Mouse (Mus musculus) kidney, postnatal 10 days (tissue): ENCODE results near the gene Cnn1.

ENCODE experiments used
- DNase-seq: peaks from one replicate; pipeline ENCODE4 v3.0.0; 2021; ENCODE audit warnings: mixed read lengths

Cnn1 gene

DNA sequence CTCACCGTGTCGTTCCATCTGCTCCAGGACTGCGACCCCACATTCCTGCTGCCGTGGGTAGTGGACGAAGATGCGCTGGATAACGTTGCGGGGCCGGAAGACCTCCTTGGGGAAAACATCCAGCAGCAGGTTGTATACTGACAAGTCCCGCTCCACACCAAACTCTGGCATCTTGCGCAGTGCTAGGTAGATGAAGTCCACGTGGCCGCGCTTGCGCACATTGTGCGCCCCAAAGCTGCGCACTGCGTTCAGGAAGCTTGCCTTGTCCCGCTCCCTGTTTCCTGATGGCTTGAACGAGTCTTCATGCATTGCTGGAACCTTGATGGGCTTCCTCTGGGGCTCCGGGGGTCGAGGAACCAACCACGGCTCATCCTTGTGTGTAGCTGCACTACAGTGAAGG, 22.8 kb upstream of the Cnn1 start:
- DNase-seq, result no peak

DNA sequence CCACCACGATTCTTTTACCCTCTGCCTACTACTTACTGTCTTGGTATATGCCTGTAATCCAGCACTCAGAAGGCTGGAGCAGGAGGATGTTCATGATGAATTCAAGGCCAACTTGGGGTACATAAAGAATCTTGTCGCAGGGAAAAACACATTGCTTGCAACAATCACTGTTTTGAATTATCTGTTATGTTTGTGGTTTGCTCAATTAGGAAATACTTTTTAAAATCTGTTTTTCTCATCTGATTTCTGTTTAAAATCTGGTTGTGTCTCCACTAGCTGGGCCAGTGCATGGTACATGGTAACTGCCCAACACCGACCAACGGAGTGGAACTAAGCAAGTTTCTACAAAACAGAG, 14.4 kb upstream of the Cnn1 start:
- DNase-seq, result no peak

DNA sequence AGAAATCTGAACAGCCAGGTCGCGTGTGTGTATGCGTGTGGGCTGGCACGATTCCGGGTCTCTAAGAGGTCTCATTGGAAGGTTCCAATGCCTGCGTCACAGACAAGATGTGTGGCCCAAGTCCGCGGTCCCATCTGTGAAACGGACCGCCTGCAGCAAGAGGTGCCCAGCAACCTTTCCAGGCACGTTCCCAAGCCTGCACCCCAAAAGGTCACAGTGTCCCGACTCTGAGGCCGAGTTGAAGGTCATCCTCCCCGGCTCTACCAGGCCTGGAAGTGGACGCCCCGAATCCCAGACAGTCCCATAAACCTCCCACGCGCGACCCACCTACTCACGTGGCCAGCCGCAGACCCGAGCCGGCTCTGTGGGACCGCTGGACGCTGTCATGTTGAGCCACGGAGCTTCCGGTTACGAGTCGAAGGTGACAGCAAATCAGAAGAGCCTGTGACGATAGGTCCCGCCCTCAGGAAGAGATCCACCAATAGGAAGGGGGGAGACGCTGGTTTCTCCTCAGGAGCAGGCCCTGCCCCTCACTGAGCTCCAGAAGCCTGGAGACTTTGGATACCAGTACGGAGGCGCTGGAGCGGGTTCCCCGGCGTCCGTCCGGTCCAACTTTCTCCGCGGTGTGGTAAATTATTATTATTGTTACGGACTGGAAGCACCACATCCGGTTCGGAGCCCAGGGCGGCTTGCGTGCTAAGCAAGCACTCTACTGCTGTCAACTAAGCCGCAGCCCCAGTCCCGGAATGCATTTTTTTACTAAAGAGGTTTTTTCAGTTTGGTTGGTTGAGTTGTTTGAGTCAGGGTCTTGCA, 13.8 kb upstream of the Cnn1 start, which contains the start of gene Ecsit:
TSS of gene Ecsit (minus strand) at position 417 of the 813 bp plus-strand sequence.
- DNase-seq, result peak; percentile 94

DNA sequence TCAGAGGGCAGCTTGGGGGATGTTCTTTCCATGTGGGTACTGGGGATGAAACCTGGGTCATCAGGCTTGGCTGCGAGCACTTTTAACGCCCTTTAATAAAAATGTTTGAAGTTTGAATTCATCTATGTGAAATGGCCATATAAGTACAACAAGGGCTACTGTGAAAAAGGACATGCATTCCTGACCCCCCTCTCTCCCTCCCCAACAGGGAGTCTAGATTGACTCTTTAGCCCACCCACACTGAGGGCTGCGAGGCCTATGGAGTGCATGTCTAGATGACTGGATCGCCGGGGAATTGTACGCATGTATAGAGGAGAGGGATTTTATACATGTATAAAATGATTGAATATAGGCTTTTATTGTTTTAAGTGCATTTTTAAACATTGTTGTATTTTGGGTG, 13.0 kb upstream of the Cnn1 start:
- DNase-seq, result no peak

DNA sequence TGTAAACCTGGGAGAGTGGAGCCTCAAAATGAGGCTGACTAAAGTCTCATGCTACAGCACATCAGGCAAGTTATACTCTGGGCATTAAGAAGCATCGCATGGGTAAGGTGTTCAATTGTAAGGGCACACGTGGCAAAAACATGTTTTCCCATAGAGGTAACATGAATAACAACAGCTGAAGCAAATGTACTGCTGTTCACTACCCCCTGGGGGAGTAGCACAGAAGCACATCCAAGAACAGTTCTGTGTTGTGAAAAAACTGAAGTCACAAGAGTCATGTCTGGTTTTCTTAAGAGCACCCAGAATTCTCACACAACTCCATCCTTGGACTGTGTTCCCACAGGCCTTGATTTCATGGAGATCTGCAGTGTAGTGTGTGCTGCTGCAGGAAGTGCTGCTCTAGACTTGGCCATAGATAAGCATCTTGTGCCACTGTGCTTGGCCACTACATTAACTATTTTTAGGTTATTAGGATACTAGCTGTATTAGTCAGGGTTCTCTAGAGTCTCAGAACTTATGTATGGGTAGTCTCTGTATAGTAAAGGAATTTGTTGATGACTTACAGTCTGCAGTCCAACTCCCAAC, 11.9 kb upstream of the Cnn1 start:
- no peak for DNase-seq

DNA sequence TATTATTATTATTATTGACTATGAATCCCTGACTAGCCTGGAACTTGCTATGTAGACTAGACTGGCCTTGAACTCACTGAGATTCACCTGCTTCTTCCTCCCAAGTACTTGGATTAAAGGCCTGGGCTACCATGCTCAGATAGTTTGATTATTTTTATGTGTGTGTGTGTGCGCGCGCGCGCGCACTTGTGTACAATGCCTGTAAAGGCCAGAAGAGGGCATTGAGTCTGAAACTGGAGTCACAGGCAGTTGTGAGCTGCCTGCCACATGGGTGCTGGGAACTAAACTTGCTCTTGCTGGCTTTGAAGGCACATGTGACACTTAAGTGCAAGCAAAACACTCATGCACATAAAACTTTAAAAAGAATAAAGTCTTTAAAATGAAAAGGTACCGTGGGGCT, 9.7 kb upstream of the Cnn1 start:
- no peak for DNase-seq

DNA sequence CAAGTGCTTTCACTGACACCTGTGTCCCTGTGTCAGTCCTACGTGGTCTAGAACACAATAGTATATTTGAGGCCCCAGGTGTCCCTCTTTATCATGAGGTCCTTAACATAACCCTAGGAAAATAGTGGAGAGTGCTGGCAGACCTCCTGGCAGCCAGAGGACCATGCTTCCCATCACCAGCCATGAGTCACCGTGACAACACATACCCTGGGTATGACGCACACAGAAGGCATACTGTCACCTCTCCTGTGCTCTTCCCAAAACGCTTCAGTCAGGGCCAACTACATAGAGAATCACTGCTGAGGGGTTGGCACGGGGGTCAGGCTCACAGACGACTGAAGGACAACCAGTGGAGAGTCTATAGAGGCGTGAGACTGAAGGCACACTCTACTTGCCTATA, 9.0 kb upstream of the Cnn1 start:
- no peak for DNase-seq

DNA sequence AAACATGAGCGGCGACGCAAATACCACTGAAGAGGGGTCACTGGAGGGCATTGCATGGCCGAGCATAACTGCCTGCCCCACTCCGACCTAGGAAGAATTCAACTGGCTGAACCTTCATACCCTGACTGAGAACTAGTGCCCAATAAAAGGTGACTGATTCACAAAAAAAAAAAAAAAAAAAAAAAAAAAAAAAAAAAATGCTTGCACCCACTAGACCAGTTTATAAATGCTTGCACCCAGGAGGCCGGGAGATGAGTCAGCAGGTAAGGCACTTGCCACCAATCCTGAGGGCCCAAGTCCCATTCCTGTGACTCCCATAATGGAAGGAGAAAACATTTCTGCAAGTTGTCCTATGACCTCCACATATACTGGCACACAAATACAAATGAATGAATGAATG, 6.3 kb upstream of the Cnn1 start:
- DNase-seq, result no peak

DNA sequence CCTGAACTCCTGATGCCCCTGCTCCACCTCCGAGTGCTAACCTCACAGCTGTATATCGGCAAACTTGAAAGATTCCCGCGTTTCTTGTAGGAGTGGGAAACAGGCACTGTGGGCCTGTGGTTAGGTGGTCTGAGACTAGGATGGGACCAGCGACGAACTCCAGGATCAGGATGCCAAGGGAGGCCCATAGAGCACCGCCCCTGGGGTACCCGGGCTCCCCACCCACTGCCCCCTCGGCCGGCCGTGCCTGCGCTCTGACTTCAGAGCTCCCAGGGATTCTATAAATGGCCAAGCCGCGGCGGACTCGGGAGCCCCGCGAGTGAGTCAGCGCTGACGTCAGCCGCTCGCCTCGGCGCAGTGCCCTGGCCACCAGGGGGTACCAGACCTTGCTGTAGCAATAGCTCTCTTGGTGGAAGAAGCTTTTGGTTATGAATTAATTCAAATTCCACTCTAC, 3.1 kb upstream of the Cnn1 start:
- peak; percentile 92 for DNase-seq

DNA sequence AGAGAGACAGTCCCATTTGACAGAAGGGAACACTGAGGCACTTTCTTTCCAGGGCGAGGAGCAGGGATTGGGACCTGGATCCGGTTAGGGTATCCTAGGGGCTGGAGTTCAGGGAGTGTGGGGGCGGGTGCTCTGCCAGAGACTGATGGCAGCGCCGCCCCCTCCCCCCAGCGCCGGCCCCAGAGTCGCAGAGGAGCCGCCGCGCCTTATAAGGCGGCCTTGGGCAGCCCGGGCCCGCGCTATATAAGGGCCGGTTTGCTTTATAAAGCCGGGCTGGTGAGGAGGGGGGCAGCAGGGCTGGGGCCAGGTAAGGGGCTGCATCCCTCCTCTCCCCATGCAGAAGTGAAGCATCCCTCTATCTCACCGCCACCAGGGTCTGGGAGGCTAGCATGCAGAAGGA, 906 bp downstream of the Cnn1 start:
- no peak for DNase-seq

DNA sequence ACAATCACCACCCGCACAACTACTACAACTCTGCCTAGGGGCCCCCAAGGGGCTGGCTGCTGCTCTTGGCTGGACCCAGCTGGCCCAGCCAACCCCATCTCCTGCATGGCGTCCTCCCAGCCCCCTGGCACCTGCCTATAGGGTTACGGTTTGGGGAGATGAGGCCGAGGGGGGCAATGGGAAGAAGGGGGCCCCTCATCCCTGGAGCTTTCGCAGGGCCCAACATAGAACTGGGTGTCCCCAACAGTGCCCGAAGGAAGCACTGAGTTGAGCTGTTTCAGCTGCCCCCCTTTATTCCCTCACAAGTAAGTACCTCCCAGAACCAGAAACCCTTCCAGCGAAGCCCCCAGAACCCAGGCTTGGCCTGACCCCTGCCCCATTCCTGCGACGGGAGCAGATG, 9.2 kb downstream of the Cnn1 start:
- DNase-seq, result no peak

DNA sequence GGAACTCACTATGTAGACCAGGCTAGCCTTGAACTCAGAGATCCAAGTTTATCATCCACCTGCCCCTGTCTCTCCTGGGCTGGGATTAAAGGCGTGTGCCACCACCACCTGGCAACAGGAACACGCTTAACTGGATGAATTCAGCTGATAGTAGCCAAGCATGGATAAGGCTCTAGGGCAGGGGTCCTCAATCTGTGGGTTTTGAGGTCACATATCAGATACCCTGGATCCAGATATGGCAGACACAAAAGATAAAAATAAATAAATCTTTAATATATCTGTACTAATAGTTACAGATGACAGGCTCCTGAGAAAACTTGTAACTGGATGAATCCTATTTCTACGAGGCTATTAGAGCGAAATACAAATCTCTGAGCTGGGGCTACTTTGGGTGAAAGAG, 16.6 kb downstream of the Cnn1 start:
- DNase-seq, result no peak

DNA sequence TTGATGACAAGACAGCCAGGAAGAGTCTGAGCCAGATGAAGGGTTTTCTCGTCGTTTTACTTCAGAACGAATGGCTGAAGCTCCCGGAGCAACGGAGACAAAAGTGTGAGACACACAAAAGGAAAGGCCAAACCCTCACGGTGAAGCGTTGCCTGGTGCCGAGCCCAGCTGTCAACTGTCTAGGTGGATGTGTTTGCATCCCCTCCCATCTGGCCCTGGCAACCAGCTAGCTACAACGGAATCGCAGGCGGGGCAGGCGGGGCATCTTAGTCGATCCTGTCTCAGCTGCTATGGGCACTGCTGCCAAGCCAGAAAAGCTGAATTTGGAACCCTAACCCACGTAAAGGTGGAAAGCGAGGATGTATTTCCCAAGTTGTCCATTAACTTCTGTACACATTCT, 17.1 kb downstream of the Cnn1 start:
- DNase-seq, result no peak

DNA sequence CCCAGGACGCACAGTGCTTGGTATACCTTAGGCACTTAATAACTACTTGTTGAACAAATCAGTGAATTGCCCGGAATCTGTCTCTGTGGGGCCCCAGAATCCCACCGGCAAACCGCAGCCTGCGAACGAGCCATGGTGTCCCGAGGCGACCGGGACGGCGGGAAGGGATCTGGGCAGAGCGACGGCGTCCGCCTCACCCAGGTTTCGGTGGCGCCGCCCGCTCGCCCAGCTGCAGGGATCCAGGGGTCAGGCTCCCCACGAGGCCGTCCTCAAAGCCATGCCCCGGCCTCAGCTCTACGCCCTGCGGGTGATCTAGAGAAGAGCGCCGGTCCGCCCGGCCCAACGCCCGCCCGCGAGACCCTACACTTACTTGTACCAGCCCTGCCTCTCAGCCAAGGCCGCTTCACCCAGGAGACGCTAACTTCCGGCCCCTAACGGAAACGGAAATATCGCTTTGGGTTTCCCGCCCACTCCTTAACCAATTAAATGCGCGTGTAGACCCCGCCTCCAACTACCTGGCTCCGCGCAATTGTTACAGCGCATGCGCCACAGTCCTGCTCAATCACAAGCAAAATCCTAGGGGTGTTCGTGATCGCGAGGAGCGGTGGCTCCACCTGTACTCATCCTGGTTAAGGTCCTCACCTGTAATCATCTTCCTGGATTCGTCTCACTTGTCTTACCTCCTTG, 17.9 kb downstream of the Cnn1 start, which contains the start of gene Elof1:
TSS of gene Elof1 (minus strand) at position 433 of the 687 bp plus-strand sequence.
- DNase-seq, result peak; percentile 95

DNA sequence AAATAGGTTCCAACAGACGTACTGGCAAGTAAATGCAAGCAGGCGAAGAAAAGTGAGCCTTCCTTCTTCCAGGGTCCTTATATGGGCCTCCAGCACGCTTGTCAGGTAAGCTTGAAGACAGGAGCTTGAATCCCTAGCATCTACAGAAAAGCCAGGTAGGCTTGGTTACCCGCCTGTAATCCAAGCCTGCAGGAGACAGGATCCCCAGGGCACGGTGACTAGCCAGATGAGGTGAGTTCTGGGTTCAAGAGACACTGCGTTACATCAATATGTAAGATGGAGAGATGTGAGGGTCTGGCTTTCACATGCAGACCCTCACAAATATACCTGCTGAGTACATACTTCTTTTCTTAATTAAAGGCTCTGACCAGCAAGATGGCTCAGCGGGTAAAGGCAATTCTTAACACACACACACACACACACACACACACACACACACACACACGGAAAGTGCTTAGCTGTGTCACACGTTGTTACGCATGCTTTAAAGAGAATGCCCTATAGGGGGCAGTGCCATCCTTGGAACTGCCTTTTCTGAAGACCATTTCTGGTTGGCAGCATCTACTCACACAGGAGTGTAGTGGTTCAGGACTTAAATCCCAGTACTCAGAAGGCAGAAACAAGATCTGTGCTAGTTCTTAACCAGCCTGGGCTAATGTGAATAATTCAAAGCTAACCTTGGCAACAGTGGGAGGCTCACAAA, 18.9 kb downstream of the Cnn1 start:
- peak; percentile 63 for DNase-seq

DNA sequence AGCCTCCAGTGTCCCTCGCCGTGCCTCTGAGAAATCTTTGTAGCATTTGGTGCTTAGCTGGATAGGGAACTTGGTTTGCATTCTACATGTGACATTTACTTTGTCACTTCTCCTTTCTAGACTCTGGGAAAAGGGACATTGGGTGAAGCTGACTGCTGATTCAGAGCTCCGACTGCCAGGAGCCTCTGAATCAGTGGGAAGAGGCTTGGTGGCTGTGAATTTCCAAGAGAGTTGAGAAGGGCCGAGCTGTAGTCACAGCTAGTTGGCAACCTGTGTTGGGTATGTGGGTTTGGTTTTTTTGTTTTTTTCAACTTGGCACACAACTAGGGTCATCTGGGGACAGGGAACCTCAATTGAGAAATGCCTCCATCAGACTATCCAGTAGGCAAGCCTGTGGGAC, 20.5 kb downstream of the Cnn1 start:
- DNase-seq, result no peak

DNA sequence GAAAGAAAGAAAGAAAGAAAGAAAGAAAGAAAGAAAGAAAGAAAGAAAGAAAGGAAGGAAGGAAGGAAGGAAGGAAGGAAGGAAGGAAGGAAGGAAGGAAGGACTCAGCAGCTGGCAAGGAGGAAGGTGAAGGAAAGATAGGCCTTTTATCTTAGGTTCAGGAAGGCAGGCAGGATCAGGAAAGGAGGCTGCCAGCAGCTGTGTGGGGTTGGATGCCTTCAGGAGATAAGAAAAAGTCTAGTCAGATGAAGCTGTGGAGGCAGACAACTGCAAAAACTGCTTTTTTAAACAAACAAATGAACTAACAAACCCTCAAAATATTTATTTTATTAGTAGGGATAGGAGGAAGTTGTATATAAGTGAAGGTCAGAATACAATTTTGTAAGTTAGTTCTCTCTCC, 22.5 kb downstream of the Cnn1 start:
- DNase-seq, result no peak

DNA sequence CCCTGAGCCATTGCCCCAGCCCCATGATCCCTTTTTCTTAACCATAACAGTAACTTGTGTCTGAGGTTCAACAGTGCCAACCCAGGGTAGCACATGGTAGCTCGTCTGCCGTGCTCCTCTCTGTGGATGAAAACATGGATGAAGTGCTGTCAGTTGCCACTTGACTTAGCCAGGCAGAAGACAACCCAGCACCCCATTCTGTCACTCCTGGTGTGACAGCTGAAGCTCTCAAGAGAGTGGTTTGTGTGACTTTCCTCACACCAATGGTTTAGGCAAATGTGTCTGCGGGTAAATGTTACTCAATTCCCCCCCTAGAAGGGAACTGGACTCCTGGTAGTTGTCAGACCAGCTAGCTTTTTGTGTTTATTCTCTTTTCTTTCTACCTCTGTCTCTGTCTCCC, 23.0 kb downstream of the Cnn1 start:
- DNase-seq, result no peak

DNA sequence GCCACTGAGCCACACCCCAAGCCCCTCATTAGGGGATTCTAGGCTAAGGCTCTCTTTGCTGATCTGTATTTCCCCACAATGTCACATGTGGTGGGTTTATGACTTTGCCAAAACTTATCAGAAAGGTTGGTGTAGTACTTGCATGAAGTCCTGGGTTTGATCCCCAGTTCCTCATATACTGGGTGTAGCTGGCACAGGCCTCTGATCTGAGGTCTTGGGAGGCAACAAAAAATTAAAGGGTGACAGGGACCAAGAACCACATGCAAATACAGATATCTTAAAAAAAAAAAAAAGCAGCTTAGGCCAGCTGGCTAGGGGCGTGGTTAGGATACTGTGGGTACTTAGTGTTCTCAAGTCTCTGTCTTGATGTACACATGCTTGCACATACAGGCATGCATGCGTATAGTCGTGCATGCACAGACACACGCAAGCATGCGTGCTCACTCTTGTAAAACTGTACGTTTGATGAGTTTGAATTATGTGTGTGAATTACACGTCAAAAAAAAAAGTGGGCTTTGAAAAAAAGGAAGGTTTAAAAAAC, 24.1 kb downstream of the Cnn1 start:
- DNase-seq, result no peak

DNA sequence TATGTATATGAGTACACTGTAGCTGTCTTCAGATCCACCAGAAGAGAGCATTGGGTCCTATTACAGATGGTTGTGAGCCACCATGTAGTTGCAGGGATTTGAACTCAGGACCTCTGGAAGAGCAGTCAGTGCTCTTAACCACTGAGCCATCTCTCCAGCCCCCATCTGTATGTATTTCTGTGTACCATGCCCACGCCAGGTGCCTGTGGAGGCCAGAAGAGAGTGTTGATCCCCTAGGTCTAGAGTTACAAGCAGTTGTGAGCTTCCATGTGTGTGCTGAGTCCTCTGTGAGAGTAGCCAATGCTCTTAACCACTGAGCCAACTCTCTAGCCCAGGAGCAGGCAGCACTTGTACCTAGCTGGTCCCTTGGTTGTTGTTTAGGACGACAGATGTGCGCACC, 25.2 kb downstream of the Cnn1 start:
- DNase-seq, result no peak

DNA sequence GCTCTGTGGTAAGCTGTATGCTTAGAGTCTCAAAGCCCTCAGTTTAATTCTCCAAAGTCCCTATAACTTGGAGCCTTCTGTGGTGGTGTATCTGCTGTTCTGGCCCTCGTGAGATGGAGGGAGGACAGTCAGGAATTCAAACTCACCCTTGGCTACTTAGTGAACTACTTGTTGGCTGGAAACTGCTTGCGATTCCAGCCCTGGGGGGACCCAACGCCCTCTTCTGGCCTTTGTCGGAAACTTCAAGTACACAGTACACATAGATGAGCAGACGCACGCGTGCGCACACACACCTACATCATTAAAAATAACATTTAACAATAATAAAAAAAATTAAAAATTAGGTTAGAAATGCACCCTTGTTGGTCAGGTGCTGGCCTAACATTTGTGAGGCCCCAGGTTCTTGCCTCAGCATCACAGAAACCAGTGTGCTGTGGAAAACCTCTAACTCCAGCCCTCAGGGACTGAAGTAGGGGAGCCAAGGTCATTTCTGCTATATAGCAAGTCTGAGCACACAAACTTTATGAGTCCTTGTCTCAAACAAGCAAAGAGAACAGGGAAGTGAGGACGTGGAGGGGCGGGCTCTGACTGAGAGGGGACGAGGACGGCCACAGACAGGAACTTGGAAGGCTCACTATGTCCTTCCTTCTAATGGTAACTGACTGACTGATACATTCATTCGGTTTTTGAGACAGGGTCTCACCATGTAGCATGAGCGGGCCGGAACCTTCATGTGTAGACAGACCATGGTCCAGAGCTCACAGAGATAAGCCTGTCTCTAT, 26.4 kb downstream of the Cnn1 start:
- no peak for DNase-seq
